Mouse (Mus musculus) heart, embryonic 14.5 days (tissue): ENCODE results near the gene Gm40460. TPM values are rescaled to one million over a fixed set of nuclear protein-coding genes. Genes with fewer than 3 reads are reported as not detected.
"Not testable (repeated sequence)": the region's sequence is repeated elsewhere in the genome, so short reads cannot be mapped to it uniquely, and the experiment has no call there.

Experiments used
- ATAC-seq: fragments of 200-750 bp; cut with Nextera tagmentation; 2 replicates; pipeline ENCODE4 v1.8.0; 2017; ENCODE audit warnings: low read depth, moderate TSS enrichment; ENCODE audit not compliant: insufficient number of reproducible peaks, insufficient read depth, low FRiP score
- H3K27ac ChIP-seq, 2 experiments: fragments of 200-500 bp in 1 of 2; fragments of 300-500 bp in 1 of 2; sonication (generic) in 1 of 2; replicated peaks in 1 of 2; 2 replicates each; pipeline ENCODE4 v1.5.1; 2012 to 2014; ENCODE audit warnings: low read depth in 2 of 2, low read length in 2 of 2, control low read depth in 1 of 2, mild to moderate bottlenecking in 1 of 2, mixed read lengths in 1 of 2; ENCODE audit not compliant: control insufficient read depth in 1 of 2, insufficient read depth in 1 of 2
- H3K27me3 ChIP-seq: fragments of 300-500 bp; sonication (generic); 2 replicates; pipeline ENCODE4 v1.6.1; 2014; ENCODE audit warnings: mild to moderate bottlenecking, low read length, control low read depth; ENCODE audit not compliant: control insufficient read depth, insufficient read depth
- H3K36me3 ChIP-seq: fragments of 300-500 bp; sonication (generic); 2 replicates; pipeline ENCODE4 v1.6.1; 2014; ENCODE audit warnings: mild to moderate bottlenecking, control low read depth, low read length, mixed read lengths; ENCODE audit not compliant: control insufficient read depth, insufficient read depth
- H3K4me1 ChIP-seq, 2 experiments: fragments of 200-500 bp in 1 of 2; fragments of 300-500 bp in 1 of 2; sonication (generic) in 1 of 2; 2 replicates each; pipeline ENCODE4 v1.6.1; 2012 to 2014; ENCODE audit warnings: low read length in 2 of 2, control low read depth in 1 of 2, mixed read lengths in 1 of 2; ENCODE audit not compliant: control insufficient read depth in 2 of 2, insufficient read depth in 2 of 2
- H3K4me2 ChIP-seq: fragments of 300-500 bp; sonication (generic); 2 replicates; pipeline ENCODE4 v1.6.1; 2014; ENCODE audit warnings: mild to moderate bottlenecking, low read length
- H3K4me3 ChIP-seq, 2 experiments: fragments of 200-500 bp in 1 of 2; fragments of 300-500 bp in 1 of 2; sonication (generic) in 1 of 2; 2 replicates each; pipeline ENCODE4 v1.5.1; 2012 to 2014; ENCODE audit warnings: low read length in 2 of 2, mild to moderate bottlenecking in 2 of 2, control low read depth in 1 of 2, low read depth in 1 of 2, moderate library complexity in 1 of 2; ENCODE audit not compliant: control insufficient read depth in 1 of 2, insufficient read depth in 1 of 2
- H3K9ac ChIP-seq: fragments of 300-500 bp; sonication (generic); 2 replicates; pipeline ENCODE4 v1.6.1; 2014; ENCODE audit warnings: mild to moderate bottlenecking, low read length
- H3K9me3 ChIP-seq: fragments of 300-500 bp; sonication (generic); 2 replicates; pipeline ENCODE4 v1.6.1; 2016; ENCODE audit warnings: low read length, control low read depth; ENCODE audit not compliant: control insufficient read depth
- WGBS: fragments of 180-500 bp; shearing (Covaris S2); extraction: QIAGEN DNeasy Blood & Tissue Kit; methylation state at CpG from one replicate; pipeline ENCODE4 v1.1.7; 2014; 5-methylcytosine and 5-hydroxymethylcytosine counted together
- polyA plus RNA-seq: library from polyadenylated mRNA; unstranded; fragments of >200 nt; fragmentation: Nextera tagmentation; extraction: Ambion mirVana; gene quantifications from 2 replicates; pipeline ENCODE4 v1.2.1, GENCODE M21; 2014

Gm40460 gene
- polyA plus RNA-seq, 1 experiment from 2014 or later, result not detected

DNA sequence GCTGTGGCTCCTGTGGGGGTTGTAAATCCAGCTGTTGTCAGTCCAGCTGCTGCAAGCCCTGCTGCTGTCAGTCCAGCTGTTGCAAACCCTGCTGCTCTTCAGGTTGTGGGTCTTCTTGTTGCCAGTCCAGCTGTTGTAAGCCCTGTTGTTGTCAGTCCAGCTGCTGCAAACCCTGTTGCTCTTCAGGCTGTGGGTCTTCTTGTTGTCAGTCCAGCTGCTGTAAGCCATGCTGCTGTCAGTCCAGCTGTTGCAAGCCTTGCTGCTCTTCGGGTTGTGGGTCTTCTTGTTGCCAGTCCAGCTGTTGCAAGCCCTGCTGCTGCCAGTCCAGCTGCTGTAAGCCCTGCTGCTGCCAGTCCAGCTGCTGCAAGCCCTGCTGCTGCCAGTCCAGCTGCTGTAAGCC lies 28.7 kb downstream of the Gm40460 start:
- H3K9me3 ChIP-seq, H3K27ac ChIP-seq, H3K36me3 ChIP-seq, H3K9ac ChIP-seq, H3K4me3 ChIP-seq, H3K4me2 ChIP-seq, H3K4me1 ChIP-seq, H3K27me3 ChIP-seq, ATAC-seq: not testable (repeated sequence)
- WGBS, result 50% methylated on average over 1 of the region's 1 CpGs

DNA sequence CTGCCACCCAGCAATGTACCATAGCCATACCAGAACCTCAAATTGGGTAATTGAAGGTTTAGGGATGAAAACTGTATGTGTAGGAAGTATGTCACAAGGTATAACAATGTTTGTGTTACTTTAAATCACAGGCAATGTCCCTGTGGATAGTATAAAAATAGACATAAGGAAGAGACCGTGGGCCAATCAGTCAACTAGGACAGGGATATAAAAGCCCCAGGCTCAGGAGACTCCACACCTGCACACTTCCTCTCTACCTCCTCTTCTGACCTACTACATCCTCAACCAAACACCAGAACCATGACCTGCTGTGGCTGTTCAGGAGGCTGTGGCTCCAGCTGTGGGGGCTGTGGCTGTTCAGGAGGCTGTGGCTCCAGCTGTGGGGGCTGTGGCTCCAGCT lies 29.3 kb downstream of the Gm40460 start, which contains the start of gene Gm7579:
Gene Gm7579 (plus strand): TSS at position 301 of the 400 bp plus-strand sequence.
- no peaks in the 10 kb centered on the region for H3K27me3 ChIP-seq
- H3K4me1 ChIP-seq, result no peaks in the 10 kb centered on the region
- 45% methylated on average over 1 of the region's 1 CpGs for WGBS
- H3K36me3 ChIP-seq, result no peaks in the 10 kb centered on the region
- H3K9ac ChIP-seq, result no peak within 1 kb of the TSS
- ATAC-seq, result no peak
- H3K27ac ChIP-seq, result no peak within 1 kb of the TSS
- H3K9me3 ChIP-seq, result no peaks in the 10 kb centered on the region
- no peak within 1 kb of the TSS for H3K4me3 ChIP-seq
- H3K4me2 ChIP-seq, result no peak within 1 kb of the TSS

DNA sequence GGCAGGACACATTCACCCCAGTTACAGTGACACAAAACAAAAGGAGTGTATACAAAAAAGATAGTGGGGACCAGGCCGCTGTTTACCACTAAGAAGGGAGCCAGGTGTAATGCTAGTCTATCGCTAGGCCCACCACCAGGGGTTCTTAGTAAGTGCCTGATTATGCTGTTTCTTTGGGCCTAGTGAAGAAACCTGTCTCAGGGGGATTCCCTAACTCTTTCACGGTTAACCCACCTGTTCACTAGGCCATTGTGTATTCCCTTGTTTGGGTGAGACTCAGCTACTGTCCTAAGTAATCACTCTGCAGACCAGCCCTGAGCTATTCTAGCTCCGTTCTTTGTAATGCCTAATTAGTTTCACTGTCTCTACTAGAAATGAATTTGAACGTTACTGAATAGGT lies 34.0 kb downstream of the Gm40460 start:
- not testable (repeated sequence) for H3K36me3 ChIP-seq, H3K4me2 ChIP-seq, H3K9me3 ChIP-seq, H3K4me1 ChIP-seq, H3K4me3 ChIP-seq, ATAC-seq, H3K9ac ChIP-seq, H3K27me3 ChIP-seq, H3K27ac ChIP-seq
- 74% methylated on average over 5 of the region's 5 CpGs for WGBS

DNA sequence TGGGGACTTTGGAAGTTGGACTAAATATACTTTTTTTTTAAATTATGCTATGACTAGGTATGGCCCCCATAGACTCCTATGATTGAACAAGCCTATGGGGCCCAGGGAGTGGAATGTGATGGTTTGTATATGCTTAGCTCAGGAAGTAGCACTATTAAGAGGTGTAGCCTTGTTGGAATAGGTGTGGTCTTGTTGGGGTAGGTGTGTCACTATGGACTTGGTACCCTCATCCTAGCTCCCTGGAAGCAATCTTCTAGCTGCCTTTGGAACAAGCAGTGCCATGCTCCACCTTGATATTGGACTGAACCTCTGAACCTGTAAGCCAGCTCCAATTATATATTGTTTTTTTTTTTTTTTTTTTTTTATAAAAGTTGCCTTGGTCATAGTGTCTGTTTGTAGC lies 35.4 kb downstream of the Gm40460 start:
- Histone ChIP-seq H3K9me3 (no peaks in the 10 kb centered on the region), H3K36me3 (no peaks in the 10 kb centered on the region), H3K4me1 (no peaks in the 10 kb centered on the region), H3K4me2 (no peak overlapping the region), H3K27ac (no peak overlapping the region), H3K27me3 (no peaks in the 10 kb centered on the region), H3K4me3 (no peak overlapping the region), H3K9ac (no peak overlapping the region)
- no peak for ATAC-seq

DNA sequence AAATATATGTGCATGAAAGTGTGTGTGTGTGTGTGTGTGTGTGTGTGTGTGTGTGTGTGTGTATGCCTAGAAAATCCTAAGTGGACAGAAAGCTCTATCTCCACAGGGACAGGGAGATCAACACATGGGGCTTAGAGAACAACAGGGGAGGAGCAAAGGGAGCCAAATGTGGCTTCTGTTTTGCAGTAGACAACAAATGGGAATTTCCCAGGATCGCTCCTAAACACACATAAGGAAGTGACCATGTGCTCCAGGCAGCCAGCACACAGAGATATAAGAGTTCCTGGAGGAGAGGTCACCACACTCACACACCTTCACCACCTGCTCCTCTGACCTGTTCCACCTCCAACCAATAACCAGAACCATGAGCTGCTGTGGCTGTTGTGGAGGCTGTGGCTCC lies 39.8 kb downstream of the Gm40460 start, which contains the start of gene Krtap5-3:
Gene Krtap5-3 (plus strand): TSS at position 301 of the 400 bp plus-strand sequence.
- 57% methylated on average over 1 of the region's 1 CpGs for WGBS
- ATAC-seq, result no peak

DNA sequence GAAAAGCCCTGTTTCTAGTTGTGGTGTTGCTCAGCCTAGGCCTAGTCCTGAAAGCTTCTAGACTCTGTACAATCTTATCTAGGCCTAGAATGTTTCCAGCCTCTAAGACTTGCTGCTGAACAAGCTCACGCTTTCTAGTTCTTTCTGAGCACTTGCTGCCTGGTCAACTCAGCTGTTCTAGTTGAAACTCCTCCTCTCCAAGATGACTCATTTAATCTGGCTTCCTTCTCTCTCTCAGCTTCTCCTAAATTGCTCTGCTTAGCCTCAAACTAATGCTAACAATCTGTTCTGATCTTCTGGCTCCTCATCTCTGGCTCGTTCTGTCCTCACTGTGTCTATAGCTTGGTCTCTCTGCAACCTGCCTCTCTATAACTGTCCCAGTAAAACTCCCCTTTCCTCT lies 42.1 kb downstream of the Gm40460 start:
- ATAC-seq, result no peak
- Histone ChIP-seq H3K36me3 (no peaks in the 10 kb centered on the region), H3K4me1 (no peaks in the 10 kb centered on the region), H3K27ac (no peak overlapping the region), H3K4me3 (no peak overlapping the region), H3K9me3 (0 out of 2 replicates have a peak, but pooled peaks cover 3% of the 10 kb centered on the region), H3K27me3 (no peaks in the 10 kb centered on the region), H3K4me2 (no peak overlapping the region), H3K9ac (no peak overlapping the region)
- 65% methylated on average over 2 of the region's 2 CpGs for WGBS

More for the DNA sequence above, 39.8 kb downstream of the Gm40460 start, which contains the start of gene Krtap5-3:
- Histone ChIP-seq H3K9me3 (no peaks in the 10 kb centered on the region), H3K4me3 (no peak within 1 kb of the TSS), H3K4me1 (no peaks in the 10 kb centered on the region), H3K27ac (no peak within 1 kb of the TSS), H3K9ac (no peak within 1 kb of the TSS), H3K4me2 (no peak within 1 kb of the TSS), H3K27me3 (no peaks in the 10 kb centered on the region), H3K36me3 (no peaks in the 10 kb centered on the region)

Other genes starting within 250 kb of the Gm40460 start
- 46.8 and 48.9 TPM in 2 replicates for gene Mob2, start 180.0 kb downstream of the Gm40460 start, polyA plus RNA-seq
- 13.3 and 16.7 TPM in 2 replicates for gene Dusp8, start 145.2 kb downstream of the Gm40460 start, polyA plus RNA-seq
- gene Gm45618, start 120.3 kb downstream of the Gm40460 start, polyA plus RNA-seq, result not detected in 2 replicates
- gene Gm39115, start 105.0 kb downstream of the Gm40460 start, polyA plus RNA-seq, result not detected in 2 replicates
- gene Gm45337, start 96.5 kb downstream of the Gm40460 start, polyA plus RNA-seq, result not detected in 2 replicates
- gene Gm29735, start 84.0 kb downstream of the Gm40460 start, polyA plus RNA-seq, result not detected in 2 replicates
- gene Gm4553, start 75.3 kb downstream of the Gm40460 start, polyA plus RNA-seq, result not detected in 2 replicates
- not detected in 2 replicates for gene Krtap5-2, start 65.1 kb downstream of the Gm40460 start, polyA plus RNA-seq
- not detected in 2 replicates for gene Gm10153, start 50.7 kb downstream of the Gm40460 start, polyA plus RNA-seq
- gene Krtap5-3, start 39.7 kb downstream of the Gm40460 start, polyA plus RNA-seq, result not detected in 2 replicates
- not detected in 2 replicates for gene Gm7579, start 29.2 kb downstream of the Gm40460 start, polyA plus RNA-seq
- gene Krtap5-5, start 11.1 kb downstream of the Gm40460 start, polyA plus RNA-seq, result not detected in 2 replicates
- gene Gm2431, start 17.3 kb upstream of the Gm40460 start, polyA plus RNA-seq, result not detected in 2 replicates
- gene Gm4559, start 33.3 kb upstream of the Gm40460 start, polyA plus RNA-seq, result not detected in 2 replicates
- not detected in 2 replicates for gene Krtap5-1, start 56.0 kb upstream of the Gm40460 start, polyA plus RNA-seq
- gene Krtap5-4, start 62.5 kb upstream of the Gm40460 start, polyA plus RNA-seq, result 0.19 TPM in 1 of 2 replicates, not detected in the other
- gene Ifitm10, start 132.7 kb upstream of the Gm40460 start, polyA plus RNA-seq, result 4.2 and 7.5 TPM in 2 replicates
- gene Gm49369, start 141.6 kb upstream of the Gm40460 start, polyA plus RNA-seq, result not detected in 2 replicates
- gene Ctsd, start 147.0 kb upstream of the Gm40460 start, polyA plus RNA-seq, result 516 and 537 TPM in 2 replicates
- gene Syt8, start 193.8 kb upstream of the Gm40460 start, polyA plus RNA-seq, result not detected in 2 replicates
- 24.1 and 31.7 TPM in 2 replicates for gene Tnni2, start 200.7 kb upstream of the Gm40460 start, polyA plus RNA-seq
- 48.6 and 49.3 TPM in 2 replicates for gene Lsp1, start 219.7 kb upstream of the Gm40460 start, polyA plus RNA-seq